Mouse (Mus musculus) c-Kit-positive CD71-positive TER-119-positive erythroid progenitor cells, embryonic 14.5 days (primary cell): ENCODE measurements around the gene Lrig3.
A peak's percentile ranks its signal among the peaks of the same experiment; 100 is the strongest.

Experiments used
- DNase-seq: peaks from one replicate; pipeline ENCODE4 v3.0.0-alpha.2; 2013; ENCODE audit warnings: low spot score

Lrig3 gene

DNA sequence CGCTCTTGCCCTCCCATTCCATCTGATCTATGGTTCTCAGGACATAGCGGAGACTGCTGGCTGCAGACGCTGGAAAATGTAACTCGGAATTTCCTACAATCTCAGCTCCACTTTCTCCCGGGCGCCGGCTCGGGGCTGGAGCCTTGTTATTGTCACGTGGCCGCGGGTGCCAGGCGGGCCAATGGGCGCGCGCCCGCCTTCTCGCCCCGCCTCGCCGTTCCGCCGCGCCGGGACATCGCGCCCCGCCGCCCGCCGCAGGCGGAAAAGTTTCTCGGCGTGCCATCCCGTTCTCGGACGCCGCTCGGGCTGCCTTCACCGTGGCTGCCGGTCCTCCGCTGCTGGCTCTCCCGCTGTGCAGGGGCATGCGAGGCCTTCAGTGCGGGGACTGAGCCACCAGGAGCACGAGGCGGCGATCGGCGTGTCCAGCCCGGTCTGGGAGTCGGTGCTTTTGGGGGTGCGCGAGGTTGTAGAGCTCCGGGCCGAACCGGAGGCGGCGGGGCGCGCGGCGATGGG is at the start of gene Lrig3:
Gene Lrig3, plus strand, starts transcription at position 201 of the 513 bp plus-strand sequence.
- DNase-seq, result peak; percentile 3

DNA sequence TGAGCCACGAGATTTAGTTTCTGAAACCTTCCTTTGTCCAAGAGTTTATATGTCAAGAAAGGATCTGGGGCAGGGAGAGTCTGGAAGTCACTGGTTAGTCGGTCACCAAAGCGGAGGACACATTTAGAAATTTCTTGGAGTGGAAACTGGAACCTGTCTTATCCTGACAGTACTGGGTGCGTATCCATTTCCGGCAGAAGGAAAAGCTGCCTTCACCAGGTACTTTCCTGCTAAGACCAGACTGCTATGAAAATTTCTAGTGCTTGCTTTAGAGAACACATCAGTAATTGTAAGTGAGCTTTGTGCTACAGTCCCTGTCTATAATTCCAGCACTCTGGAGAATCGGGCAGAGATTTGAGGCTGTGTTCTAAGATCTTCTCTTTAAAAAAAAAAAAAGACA is 49.2 kb upstream of the Lrig3 start:
- DNase-seq, result no peak

DNA sequence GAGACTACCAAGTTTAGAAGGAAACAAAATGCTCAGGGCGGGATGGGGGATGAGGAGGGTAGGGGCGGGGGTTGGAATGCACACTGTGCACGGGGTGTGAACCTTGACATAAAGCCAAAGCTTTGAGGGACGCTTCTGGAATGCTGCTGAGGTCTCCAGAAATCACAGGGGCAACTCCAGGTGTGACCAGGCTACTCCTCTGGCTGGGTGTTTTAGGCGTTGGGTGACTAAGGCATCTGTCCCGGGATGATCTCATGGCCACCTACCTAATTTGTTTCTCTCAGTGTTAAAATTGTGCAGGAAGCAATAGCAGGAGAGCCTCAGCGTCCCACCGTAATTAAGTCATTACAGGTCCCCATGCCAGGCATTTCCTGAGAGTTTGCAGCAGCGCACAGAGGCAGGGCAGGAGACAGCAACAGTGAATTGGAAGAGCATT is 48.5 kb upstream of the Lrig3 start:
- no peak for DNase-seq

DNA sequence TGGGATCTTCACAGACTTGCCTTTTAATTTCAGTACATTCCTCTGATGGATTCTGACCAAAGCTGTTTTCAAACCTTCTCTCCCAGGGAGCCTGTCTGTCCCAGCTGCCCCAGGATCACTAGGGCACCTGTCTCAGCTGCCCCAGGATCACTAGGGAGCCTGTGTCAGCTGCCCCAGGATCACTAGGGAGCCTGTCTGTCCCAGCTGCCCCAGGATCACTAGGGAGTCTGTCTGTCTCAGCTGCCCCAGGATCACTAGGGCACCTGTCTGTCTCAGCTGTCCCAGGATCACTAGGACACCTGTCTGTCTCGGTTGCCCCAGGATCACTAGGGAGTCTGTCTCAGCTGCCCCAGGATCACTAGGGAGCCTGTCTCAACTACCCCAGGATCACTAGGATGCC is 47.0 kb upstream of the Lrig3 start:
- no peak for DNase-seq

DNA sequence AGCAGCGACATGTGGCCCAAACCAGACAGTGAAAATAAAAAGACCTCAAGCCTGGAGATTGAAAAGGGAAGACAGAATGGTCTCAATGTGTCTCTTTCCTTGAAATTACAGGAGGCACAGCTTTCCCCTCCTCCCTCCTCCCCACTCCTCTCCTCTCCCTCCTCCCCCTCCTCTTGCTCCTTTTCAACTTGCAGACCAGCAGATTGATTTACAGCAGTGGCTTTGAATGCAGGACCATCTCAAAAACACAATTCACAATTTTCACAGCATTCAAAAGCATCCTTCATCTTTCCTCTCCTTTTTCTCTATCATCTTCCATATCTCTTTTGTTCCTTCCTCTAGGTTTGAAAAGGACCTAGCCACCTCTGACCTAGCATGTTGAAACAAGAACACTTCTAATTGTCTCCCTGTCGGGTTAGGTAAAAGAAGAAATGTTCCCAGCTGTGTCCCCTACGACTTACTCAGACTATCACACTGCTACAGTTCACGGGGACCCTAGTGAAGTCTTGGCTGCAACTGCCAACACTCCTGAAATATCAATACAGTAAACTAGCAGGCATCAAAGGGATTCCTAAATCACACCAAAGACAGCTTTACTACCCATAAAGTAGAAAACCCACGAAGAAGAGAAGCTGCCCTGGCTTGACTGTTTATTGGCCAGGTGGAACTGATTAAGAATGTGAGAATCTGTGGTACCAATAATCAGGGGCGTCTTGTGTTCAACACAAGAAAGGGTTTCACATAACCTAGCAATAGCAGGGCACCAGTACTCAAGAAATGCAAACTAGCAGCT is 44.1 kb upstream of the Lrig3 start:
- no peak for DNase-seq

DNA sequence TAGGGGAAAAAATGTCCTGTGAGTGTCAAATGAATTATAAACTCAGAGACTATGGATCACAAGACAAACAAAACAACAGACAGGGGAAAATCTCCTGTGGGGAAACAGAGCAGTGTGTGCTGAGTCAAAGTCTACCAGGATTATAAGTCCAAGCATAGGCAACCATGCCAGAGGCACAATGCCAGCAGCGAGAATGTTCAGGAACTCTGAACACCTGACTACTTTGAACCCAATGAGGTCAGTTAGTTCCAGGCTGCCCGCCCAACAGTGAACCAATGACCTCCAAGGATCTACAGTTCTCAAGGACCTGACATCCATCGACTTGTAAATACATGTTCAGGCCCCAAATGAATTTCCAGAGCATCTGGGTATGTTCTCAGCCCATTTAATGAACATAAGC is 36.0 kb upstream of the Lrig3 start:
- DNase-seq, result no peak

DNA sequence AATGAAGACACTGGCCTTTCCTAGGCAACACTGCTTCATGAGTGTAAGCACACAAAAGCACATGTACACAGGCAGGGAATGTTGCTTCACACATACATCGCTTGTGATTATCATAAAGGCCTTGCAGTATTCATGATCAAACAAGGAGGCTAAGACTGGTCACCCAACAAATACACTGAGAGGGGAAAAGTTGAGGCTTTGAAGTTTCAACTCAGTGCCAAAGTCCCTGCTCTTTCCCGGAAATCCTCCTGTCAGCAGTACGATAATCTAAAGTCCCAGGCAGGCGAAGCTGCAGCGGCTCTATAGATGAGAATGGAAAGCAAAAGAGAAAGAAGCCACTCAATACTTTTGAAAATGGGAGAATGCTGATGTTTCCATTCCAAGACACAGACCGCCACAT is 32.6 kb upstream of the Lrig3 start:
- DNase-seq, result no peak

DNA sequence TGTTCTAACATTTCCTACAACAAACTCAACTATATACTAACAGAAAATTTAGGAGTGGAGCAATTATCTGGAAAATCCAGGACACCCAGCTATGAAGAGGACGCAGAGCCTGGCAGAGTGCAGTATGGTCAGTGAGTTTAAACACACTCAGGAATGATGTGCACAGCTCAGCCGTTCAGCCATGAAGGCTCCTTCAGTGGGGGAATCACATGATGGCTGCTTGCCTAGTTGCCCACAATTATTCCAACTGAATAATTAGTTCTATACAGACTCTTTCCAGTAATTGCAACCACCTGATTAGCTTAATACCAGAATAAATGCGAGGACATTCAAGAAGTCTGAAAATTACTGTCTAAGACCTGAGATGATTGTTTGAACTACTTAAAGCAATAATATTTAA is 31.9 kb upstream of the Lrig3 start:
- no peak for DNase-seq

DNA sequence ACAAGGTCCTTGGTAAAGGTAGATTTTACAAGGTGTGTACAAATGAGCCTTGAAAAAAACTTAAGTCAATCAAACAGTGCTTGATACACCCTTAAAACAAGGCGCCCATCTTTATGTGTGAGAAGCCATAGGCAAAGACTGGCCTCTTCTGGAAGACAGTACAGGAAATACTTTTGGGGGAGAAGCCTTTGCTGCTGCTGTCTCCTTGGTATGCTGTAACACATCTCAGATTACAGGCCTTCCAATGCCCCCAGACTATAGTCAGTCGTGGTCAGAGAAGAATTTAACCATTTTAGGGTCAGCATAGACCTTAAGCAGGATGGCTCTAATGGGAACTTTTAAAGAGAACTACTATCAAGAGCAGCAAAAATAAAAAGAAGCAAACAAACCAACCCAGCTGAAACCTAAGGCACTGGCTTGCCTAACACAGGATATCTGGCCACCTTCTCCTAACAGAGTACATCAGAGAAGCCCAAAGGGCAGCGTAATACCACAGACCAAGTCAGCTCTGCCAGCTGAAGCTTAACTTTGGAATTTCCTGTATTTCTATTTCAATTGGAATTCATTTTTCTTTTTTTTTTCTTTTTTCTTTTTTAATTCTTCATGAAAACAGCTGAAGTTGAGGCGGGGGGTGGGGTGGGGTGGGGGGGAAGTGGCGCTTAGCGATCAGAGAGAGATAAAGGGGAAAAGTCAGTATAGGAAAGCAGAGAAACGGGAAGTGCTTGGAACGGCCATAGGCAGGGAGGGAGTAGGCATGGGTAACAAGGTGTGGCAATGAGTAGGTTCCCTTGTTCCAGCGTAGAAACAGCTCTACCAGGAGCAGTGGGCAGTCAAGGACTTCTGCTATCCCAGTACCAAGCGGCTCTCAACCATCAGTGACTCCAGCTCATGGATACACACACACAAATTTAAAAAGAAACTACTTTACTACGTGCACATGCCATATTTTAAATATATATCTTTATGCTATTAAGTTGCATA is 28.2 kb upstream of the Lrig3 start:
- DNase-seq, result no peak

DNA sequence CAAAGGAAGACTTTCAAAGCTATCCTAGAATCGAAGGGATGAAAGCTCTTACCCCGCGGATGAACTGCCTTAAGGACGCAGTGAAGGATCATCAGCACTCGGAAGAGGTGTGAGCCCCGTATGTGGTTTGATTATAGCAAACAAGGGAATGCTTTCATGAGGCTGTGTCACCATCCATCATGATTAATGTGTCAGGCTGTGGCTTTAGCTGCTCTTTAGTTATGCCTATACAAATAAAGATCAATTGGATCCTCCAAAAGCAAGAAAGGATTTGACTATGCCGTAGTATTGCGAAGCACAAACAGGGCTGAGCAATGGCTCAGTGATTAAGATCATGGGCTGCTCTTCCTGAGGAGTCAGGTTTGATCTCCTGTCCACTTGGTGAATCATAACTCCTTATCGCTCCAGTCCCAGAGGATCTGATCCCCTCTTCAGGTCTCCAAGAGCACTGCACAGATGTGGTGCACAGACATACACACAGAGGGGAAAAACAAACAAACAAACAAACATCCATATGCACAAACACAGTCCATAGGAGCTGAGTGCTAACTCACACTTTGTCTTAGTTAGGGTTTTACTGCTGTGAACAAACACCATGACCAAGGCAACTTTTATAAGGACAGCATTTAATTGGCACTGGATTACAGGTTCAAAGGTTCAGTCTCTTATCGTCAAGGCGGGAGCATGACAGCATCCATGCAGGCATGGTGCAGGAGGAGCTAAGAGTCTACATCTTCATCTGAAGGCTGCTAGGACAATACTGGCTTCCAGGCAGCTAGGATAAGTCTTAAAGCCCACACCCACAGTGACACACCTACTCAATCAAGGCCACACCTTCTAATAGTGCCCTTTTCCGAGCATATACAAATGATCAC is 27.2 kb upstream of the Lrig3 start:
- no peak for DNase-seq

DNA sequence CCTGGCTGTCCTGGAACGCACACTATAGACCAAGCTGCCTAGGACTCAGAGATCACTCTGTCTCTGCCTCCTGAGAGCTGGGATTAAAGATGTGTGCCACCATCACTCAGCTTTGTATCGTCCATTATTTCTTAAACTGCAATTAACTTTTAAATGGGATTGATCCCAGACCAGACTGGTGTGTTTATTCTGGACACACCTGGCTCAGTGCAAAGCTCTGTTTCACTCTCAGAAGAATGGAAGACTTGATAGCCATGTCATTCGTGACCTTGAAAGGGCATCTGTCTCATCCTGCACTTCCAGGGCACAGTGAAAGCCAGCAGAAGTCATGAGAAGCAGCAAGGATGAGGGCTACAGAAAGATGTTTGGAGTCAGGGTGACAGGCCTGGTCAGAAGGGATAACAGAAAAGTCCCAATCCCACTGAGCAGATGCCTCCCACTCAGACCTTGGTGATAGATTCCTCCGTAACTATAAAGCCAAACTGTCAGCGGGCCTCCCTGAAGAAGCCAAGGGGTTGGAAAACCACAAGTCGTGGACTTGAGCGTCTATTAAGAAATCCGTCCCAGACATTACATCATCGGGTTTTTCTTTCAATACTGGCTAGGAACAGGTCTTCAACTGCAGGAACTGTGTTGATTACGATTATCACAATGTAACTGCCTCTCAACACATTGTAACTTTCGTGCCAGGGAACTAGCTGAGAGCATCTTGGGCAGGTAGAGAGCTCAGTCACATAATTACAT is 25.5 kb upstream of the Lrig3 start:
- DNase-seq, result no peak

DNA sequence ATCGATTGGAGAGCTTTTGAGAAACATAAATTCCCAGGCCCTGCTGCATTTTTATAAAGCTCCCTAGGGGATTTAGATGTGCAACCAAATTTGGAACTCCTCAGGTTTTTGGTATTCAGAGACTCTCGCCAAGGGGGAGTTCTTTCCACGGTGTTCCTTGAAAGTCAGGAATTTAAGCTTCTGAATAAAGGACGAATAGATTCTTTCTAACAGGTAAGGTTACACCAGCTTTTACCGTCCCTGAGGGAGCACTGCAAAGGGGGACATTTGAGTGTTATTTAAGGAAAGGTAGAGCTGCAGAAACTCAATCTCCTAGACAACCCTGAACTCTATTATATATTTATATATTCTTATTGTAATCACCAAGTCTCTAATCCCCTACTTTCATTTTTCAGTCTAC is 22.9 kb upstream of the Lrig3 start:
- DNase-seq, result no peak

DNA sequence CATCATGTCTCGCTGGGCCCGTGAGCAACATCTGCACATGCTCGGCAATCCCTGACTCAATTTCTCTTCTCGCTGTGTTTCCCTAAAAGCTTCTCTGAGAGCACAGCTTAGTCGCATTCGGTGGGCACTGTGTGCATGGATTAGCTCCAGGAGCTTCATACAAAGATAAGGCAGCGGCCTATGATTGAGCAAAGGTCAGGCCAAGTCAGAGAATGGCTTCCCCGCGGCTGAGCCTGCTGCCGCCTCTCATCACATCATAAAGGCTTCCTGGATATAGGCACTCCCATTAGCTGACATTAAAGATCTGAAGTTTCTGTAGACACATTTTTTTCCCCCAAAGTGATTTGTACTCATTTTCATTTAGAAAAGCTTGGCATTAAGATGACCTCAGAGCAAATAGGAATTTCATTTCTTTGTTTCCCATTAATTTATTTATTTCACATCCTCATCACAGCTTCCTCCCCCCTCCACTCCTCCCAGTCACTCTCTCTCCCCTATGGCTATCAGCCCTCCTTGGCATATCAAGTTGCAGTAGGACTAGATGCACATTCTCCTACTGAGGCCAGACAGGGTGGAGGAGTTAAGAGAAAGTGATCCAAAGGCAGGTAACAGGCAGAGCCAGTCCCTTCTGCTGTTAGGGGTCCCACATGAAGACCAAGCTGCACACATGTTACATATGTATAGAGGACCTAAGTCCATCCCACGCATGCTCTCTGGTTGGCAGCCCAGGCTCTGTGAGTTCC is 21.0 kb upstream of the Lrig3 start:
- DNase-seq, result no peak

DNA sequence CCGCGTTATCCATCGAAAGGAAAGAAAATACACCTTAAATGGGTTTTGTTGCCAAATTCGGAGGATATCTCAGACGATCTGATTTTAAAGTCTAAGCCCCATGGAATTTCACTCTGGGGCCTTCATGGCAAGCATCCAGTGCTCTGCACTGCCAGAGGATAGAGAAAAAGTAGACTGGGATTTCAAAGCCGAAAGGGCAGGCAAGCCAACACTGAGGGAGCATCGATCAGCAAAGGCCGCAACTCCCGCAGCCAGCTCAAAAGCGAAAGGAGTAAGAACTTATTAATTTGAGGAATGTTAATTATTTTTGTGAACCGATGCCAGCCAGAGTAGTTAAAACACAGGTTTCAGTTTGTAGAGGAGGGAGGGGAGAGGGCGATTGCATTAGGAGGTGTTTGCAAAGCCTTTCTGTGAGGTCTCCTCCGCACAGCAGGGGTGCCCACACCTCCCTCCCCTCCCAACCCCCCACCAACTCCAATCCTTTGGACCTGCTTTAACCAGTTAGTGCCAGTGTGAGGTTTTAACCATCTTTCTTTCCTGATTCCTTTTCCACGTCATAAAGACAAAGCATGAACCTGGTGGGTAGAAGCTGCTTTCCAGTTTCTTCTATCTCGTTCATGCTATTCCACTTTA is 17.0 kb upstream of the Lrig3 start:
- no peak for DNase-seq

DNA sequence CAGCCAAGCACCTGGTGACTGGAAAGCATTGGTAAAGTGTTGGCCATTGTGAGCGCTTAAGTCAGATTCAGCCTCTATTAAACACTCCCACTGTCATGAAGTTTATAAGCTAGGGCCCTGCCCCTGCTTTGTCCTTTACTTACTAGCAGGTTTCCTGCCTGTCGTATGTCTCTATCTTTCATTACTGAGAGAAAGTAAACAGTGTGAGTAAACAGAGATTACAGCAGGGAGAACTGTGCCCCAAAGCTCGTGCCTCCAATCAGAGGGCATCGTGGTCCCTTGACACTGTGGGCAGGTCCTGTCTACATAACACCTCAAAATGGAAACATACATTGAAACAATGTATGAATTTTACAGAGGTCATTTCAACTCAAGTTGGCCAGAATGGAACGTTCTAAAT is 14.3 kb upstream of the Lrig3 start:
- DNase-seq, result no peak

DNA sequence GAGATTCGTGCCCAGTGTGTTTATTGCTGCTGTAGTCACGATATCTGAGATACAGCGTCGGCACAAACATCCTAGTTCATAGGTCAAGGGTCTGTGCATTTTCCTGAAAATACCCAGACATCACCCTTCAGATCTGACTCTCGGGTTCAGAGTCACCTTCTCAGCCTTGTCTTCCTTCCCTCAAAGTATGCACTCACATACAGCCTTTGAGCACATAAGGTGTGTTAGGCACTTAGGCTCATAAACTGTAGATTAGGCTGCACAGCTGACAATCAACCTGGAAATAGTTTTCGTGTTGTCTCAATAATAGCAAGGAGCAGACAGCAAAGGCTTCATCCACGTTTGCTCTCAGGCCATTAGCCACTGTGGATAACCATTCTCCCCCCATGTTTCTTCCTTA is 11.6 kb upstream of the Lrig3 start:
- DNase-seq, result no peak

DNA sequence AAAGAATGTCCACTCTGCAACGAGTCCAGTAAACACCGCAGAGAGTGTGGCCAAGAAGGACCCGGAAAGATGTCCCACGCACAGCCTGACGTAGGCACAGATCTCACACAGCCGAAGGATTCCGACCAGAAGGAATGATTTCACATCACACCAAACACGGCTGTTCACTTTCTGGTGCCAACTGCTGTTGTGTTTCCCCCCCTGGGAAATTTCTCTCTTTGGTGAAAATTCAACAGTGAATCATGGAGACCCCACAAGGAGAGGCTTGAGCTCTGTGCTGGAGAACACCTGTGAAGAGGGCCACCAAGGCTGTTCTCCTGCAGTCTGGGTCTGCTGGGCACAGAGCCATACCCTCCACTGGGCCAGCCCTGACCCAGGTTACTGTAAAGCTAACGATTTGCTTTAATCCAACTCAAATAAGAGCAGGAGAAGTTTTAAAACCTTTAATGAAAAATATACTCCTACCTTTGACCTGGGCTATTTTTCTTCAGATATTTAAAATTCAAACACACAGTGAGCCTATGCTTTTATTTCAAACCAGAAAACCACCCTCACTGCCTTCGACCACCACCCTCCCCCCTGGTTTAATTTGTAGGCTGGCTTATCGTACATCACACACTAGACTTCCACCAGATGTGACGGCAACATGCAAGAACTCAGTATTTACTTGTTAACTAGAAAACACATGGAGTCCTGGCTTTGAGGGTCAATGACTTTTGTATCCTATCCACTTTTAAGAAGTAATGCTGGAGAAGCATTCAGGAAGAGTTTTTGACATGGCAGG is 11.0 kb upstream of the Lrig3 start:
- no peak for DNase-seq

DNA sequence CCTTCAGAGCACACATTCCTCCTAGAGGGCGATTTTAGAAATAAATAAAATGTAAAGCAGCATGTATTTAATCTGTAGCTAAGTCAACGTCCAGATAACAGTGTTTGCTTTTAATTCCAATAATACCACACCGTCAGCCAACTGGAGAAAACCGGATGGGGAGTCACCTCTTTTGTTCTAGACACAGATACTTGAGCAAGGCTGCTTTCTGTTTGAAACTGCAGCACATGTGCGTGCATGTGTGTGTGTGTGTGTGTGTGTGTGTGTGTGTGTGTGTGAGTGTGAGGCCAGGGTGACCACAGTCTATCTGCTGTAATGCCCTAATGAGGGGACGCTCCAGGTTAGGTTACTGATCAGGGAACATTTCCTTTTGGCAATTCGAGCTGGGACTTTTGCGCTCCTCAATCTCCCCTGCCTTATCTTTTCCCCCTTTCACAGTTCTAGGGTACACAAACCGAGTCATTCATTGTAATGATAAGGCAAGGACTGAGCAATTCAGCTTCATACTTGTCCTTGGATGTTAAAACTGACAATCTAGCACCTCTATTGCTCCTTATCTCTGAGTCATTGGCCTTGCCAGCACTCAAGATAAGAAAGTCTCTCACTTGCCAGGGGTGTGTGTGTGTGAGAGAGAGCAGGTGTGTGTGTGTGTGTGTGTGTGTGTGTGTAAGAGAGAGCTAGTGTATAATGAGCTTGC is 4.4 kb upstream of the Lrig3 start:
- DNase-seq, result no peak

DNA sequence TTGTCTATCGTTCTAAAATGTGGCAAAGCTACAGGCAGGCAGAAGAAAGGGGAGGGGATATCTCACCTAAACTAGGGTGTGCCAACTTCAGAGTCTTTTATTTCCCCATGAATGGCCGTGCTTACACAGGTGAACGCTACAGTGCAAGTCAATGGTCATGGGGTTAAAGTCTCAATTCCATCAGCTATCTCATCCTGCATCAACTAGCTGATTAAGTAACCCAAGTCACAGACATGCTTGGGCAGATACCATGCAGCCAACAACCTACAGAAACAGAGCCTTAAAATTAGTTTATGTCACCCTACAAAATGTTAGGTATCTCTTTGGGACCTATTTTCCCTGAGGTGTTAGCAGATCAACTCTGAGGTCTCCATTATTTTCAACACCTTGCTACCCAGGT is 1.3 kb upstream of the Lrig3 start:
- DNase-seq, result no peak
